Mouse (Mus musculus) neural tube, embryonic 11.5 days (tissue): ENCODE data around the gene Cptp. TPM values are rescaled to one million over a fixed set of nuclear protein-coding genes. Genes with fewer than 3 reads are reported as not detected.
A peak's percentile ranks its signal among the peaks of the same experiment; 100 is the strongest.

Experiments used
- ATAC-seq: fragments of 200-750 bp; cut with Nextera tagmentation; 2 replicates; pipeline ENCODE4 v1.8.0; 2017; ENCODE audit warnings: moderate number of reproducible peaks, mild to moderate bottlenecking, moderate TSS enrichment, moderate library complexity; ENCODE audit not compliant: insufficient read depth, low FRiP score, low TSS enrichment
- DNase-seq: peaks from one replicate; pipeline ENCODE4 v3.0.0-alpha.2; 2015; ENCODE audit warnings: low spot score
- H3K27ac ChIP-seq: fragments of 300-500 bp; sonication (generic); 2 replicates; pipeline ENCODE4 v1.5.1; 2014; ENCODE audit warnings: low read depth, mild to moderate bottlenecking, low read length
- H3K27me3 ChIP-seq: fragments of 300-500 bp; sonication (generic); 2 replicates; pipeline ENCODE4 v1.6.1; 2014; ENCODE audit warnings: mild to moderate bottlenecking, low read length, mixed read lengths; ENCODE audit not compliant: control insufficient read depth, insufficient read depth
- H3K36me3 ChIP-seq: fragments of 300-500 bp; sonication (generic); 2 replicates; pipeline ENCODE4 v1.6.1; 2014; ENCODE audit warnings: mild to moderate bottlenecking, low read length, moderate library complexity, mixed read lengths; ENCODE audit not compliant: control insufficient read depth, insufficient read depth
- H3K4me1 ChIP-seq: fragments of 300-500 bp; sonication (generic); 2 replicates; pipeline ENCODE4 v1.6.1; 2014; ENCODE audit warnings: low read length, mixed read lengths; ENCODE audit not compliant: control insufficient read depth, insufficient read depth
- H3K4me2 ChIP-seq: fragments of 300-500 bp; sonication (generic); 2 replicates; pipeline ENCODE4 v1.6.1; 2014; ENCODE audit warnings: low read depth, mild to moderate bottlenecking, moderate library complexity
- H3K4me3 ChIP-seq: fragments of 300-500 bp; sonication (generic); 2 replicates; pipeline ENCODE4 v1.5.1; 2014; ENCODE audit warnings: low read depth, low read length
- H3K9ac ChIP-seq: fragments of 300-500 bp; sonication (generic); 2 replicates; pipeline ENCODE4 v1.6.1; 2014; ENCODE audit warnings: mild to moderate bottlenecking, low read length
- H3K9me3 ChIP-seq: fragments of 300-500 bp; sonication (generic); 2 replicates; pipeline ENCODE4 v1.6.1; 2016; ENCODE audit warnings: low read length; ENCODE audit not compliant: control insufficient read depth
- WGBS: fragments of 180-500 bp; shearing (Covaris S2); extraction: QIAGEN DNeasy Blood & Tissue Kit; methylation state at CpG from one replicate; pipeline ENCODE4 v1.1.7; 2014; 5-methylcytosine and 5-hydroxymethylcytosine counted together
- polyA plus RNA-seq: library from polyadenylated mRNA; unstranded; fragments of >200 nt; fragmentation: Nextera tagmentation; extraction: Ambion mirVana; gene quantifications from 2 replicates; pipeline ENCODE4 v1.2.1, GENCODE M21; 2014

The Cptp gene
- polyA plus RNA-seq, 1 experiment from 2014 or later = 28.3 TPM

GRCm38 (mm10) chr4:155891551-155892001 is 22.3 kb upstream of the Cptp start, which contains the start of the genes Pusl1 and Acap3:
Gene Pusl1, minus strand, starts transcription at chr4:155891781.
Gene Acap3, plus strand, starts transcription at chr4:155891822.
- H3K4me1 ChIP-seq = peaks cover 27% of the 10 kb centered on the region
- peak within 1 kb of the TSS; percentile 98 for H3K4me2 ChIP-seq
- ATAC-seq (peak; percentile 89), DNase-seq (peak; percentile 97)
- no peaks in the 10 kb centered on the region for H3K9me3 ChIP-seq
- H3K27ac ChIP-seq = peak within 1 kb of the TSS; percentile 96
- H3K36me3 ChIP-seq = peaks cover 13% of the 10 kb centered on the region
- H3K27me3 ChIP-seq = no peaks in the 10 kb centered on the region
- WGBS = 0% methylated on average over 52 of the region's 52 CpGs
- peak within 1 kb of the TSS; percentile 88 for H3K9ac ChIP-seq
- peak within 1 kb of the TSS; percentile 90 for H3K4me3 ChIP-seq

- H3K4me3 ChIP-seq = peak overlapping the region; percentile 90
- peaks cover 13% of the 10 kb centered on the region for H3K36me3 ChIP-seq
- peak overlapping the region; percentile 98 for H3K4me2 ChIP-seq
- DNase-seq = no peak
- under 1% methylated on average over 34 of the region's 34 CpGs for WGBS
- H3K27ac ChIP-seq = no peak overlapping the region; the same call in 1 of the 2 replicates
- H3K4me1 ChIP-seq = peaks cover 27% of the 10 kb centered on the region
- peak overlapping the region; percentile 88 for H3K9ac ChIP-seq
- H3K9me3 ChIP-seq = no peaks in the 10 kb centered on the region
- no peaks in the 10 kb centered on the region for H3K27me3 ChIP-seq
- ATAC-seq = no peak
Measured at GRCm38 (mm10) chr4:155891011-155891471, 21.8 kb upstream of the Cptp start.

- Histone ChIP-seq H3K4me2 (no peak overlapping the region), H3K27ac (no peak overlapping the region), H3K4me3 (no peak overlapping the region), H3K36me3 (peaks cover 13% of the 10 kb centered on the region), H3K4me1 (peaks cover 19% of the 10 kb centered on the region), H3K9me3 (no peaks in the 10 kb centered on the region), H3K9ac (no peak overlapping the region), H3K27me3 (no peaks in the 10 kb centered on the region)
- DNase-seq (no peak), ATAC-seq (no peak)
- WGBS = 87% methylated on average over 5 of the region's 5 CpGs
Measured at GRCm38 (mm10) chr4:155889316-155889715, 20.1 kb upstream of the Cptp start.

- Histone ChIP-seq H3K27me3 (no peaks in the 10 kb centered on the region), H3K4me3 (no peak overlapping the region), H3K9me3 (no peaks in the 10 kb centered on the region), H3K36me3 (peaks cover 13% of the 10 kb centered on the region), H3K4me2 (no peak overlapping the region), H3K9ac (no peak overlapping the region), H3K4me1 (peaks cover 10% of the 10 kb centered on the region), H3K27ac (no peak overlapping the region)
- WGBS = 93% methylated on average over 9 of the region's 9 CpGs
- no peak for DNase-seq
- no peak for ATAC-seq
Measured at GRCm38 (mm10) chr4:155888181-155888580, 18.9 kb upstream of the Cptp start.

GRCm38 (mm10) chr4:155887674-155888073 is 18.4 kb upstream of the Cptp start:
- ATAC-seq = no peak
- WGBS = 88% methylated on average over 10 of the region's 10 CpGs
- H3K9ac ChIP-seq = no peak overlapping the region
- no peak for DNase-seq
- H3K9me3 ChIP-seq = no peaks in the 10 kb centered on the region
- H3K4me2 ChIP-seq = no peak overlapping the region
- no peak overlapping the region for H3K4me3 ChIP-seq
- peaks cover 13% of the 10 kb centered on the region for H3K36me3 ChIP-seq
- H3K4me1 ChIP-seq = peaks cover 8% of the 10 kb centered on the region
- no peak overlapping the region for H3K27ac ChIP-seq
- no peaks in the 10 kb centered on the region for H3K27me3 ChIP-seq

GRCm38 (mm10) chr4:155886330-155886729 is 17.1 kb upstream of the Cptp start:
- no peak overlapping the region for H3K4me3 ChIP-seq
- H3K4me2 ChIP-seq = no peak overlapping the region
- no peak for DNase-seq
- no peaks in the 10 kb centered on the region for H3K9me3 ChIP-seq
- no peak overlapping the region for H3K9ac ChIP-seq
- peaks cover 13% of the 10 kb centered on the region for H3K36me3 ChIP-seq
- H3K4me1 ChIP-seq = peaks cover 8% of the 10 kb centered on the region; the same call in 1 of the 2 replicates
- no peak for ATAC-seq
- H3K27ac ChIP-seq = no peak overlapping the region
- WGBS = 91% methylated on average over 5 of the region's 5 CpGs
- H3K27me3 ChIP-seq = no peaks in the 10 kb centered on the region

GRCm38 (mm10) chr4:155883587-155883986 is 14.3 kb upstream of the Cptp start:
- H3K4me2 ChIP-seq = no peak overlapping the region
- H3K4me3 ChIP-seq = no peak overlapping the region
- no peak overlapping the region for H3K9ac ChIP-seq
- no peak for ATAC-seq
- peaks cover 12% of the 10 kb centered on the region for H3K36me3 ChIP-seq
- DNase-seq = no peak
- no peaks in the 10 kb centered on the region for H3K4me1 ChIP-seq
- H3K9me3 ChIP-seq = no peaks in the 10 kb centered on the region
- H3K27me3 ChIP-seq = no peaks in the 10 kb centered on the region
- H3K27ac ChIP-seq = no peak overlapping the region
- 87% methylated on average over 3 of the region's 3 CpGs for WGBS

- Histone ChIP-seq H3K4me2 (no peak overlapping the region), H3K27ac (no peak overlapping the region), H3K36me3 (peaks cover 14% of the 10 kb centered on the region), H3K4me1 (peaks cover 5% of the 10 kb centered on the region), H3K4me3 (no peak overlapping the region), H3K27me3 (no peaks in the 10 kb centered on the region), H3K9me3 (no peaks in the 10 kb centered on the region), H3K9ac (no peak overlapping the region)
- DNase-seq = no peak
- no peak for ATAC-seq
- 92% methylated on average over 7 of the region's 7 CpGs for WGBS
Measured at GRCm38 (mm10) chr4:155871404-155871803, 2.2 kb upstream of the Cptp start.

- H3K36me3 ChIP-seq = peaks cover 10% of the 10 kb centered on the region
- ATAC-seq = no peak
Measured at GRCm38 (mm10) chr4:155868614-155869298, 484 bp downstream of the Cptp start.

More at GRCm38 (mm10) chr4:155868614-155869298, 484 bp downstream of the Cptp start:
- H3K27ac ChIP-seq = no peak overlapping the region
- H3K9me3 ChIP-seq = no peaks in the 10 kb centered on the region
- peak overlapping the region; percentile 83 for H3K9ac ChIP-seq
- peaks cover 5% of the 10 kb centered on the region for H3K4me1 ChIP-seq
- peak overlapping the region; percentile 75 for H3K4me3 ChIP-seq
- WGBS = 13% methylated on average over 22 of the region's 22 CpGs
- DNase-seq = no peak
- peak overlapping the region; percentile 97 for H3K4me2 ChIP-seq
- H3K27me3 ChIP-seq = no peaks in the 10 kb centered on the region
